In genomic region chr6:124474621-124475020, GRCm38 (mm10) we compare ENCODE assay signal across 33 mouse cellular contexts. TPM values are rescaled to one million over a fixed set of nuclear protein-coding genes. Genes with fewer than 3 reads are reported as not detected.
DNase-seq lines count a peak whose midpoint lies in the region; ATAC-seq and TF ChIP-seq lines count a peak whose summit lies in the region.
"Had no signal": no experiment of that assay in that cellular context is flagged by ENCODE, and none has a peak within 500 bp of the region (broad histone marks: within the 10 kb centered on the region; RNA-seq: fewer than 3 reads in every experiment).

No protein-coding gene starts in this region.

- H3K36me3 ChIP-seq in erythroblast, embryonic 14.5 days (ENCODE audit: control insufficient read depth) = no peaks in the 10 kb centered on the region
- H3K36me3 ChIP-seq in E14TG2a.4 (ENCODE audit: insufficient read depth, low read length) = peaks cover 17% of the 10 kb centered on the region
- H3K36me3 ChIP-seq in midbrain, embryonic 15.5 days (replicated peaks) = no peaks in the 10 kb centered on the region
- H3K36me3 ChIP-seq: embryonic facial prominence, embryonic 12.5 days; hindbrain, embryonic 12.5 days; limb, embryonic 12.5 days; liver, embryonic 13.5 days; midbrain, embryonic 13.5 days had no signal

- no peak overlapping the region for H3K9ac ChIP-seq in midbrain, embryonic 15.5 days
- H3K9ac ChIP-seq: embryonic facial prominence, embryonic 12.5 days; forebrain, postnatal 0 days; hindbrain, embryonic 12.5 days; limb, embryonic 12.5 days; liver, embryonic 13.5 days; midbrain, embryonic 13.5 days had no signal

- peak overlapping the region; percentile 29 for H3K4me3 ChIP-seq in erythroblast, embryonic 14.5 days (replicated peaks)
- peak overlapping the region; percentile 90 for H3K4me3 ChIP-seq in E14TG2a.4 (replicated peaks; ENCODE audit: low read length)
- no peak overlapping the region for H3K4me3 ChIP-seq in midbrain, embryonic 15.5 days
- H3K4me3 ChIP-seq: embryonic facial prominence, embryonic 12.5 days; hindbrain, embryonic 12.5 days; limb, embryonic 12.5 days; liver, embryonic 13.5 days; midbrain, embryonic 13.5 days had no signal

- peak; percentile 98 for DNase-seq in MEL-GATA-1-ER (ENCODE audit: extremely low read depth, low read depth)
- peak; percentile 72 for DNase-seq in yolk sac, embryonic 10.5 days (ENCODE audit: low spot score)
- DNase-seq in left cerebral cortex, adult 8-10 months (ENCODE audit: low spot score in 2 of 2) = no peak
- DNase-seq in frontal cortex, adult 2 months (ENCODE audit: extremely low spot score in 1 of 2, low spot score in 1 of 2) = no peak
- DNase-seq: adrenal gland, postnatal 14 days; cerebellum, adult 9-11 months; embryo, embryonic 11 days; forebrain, postnatal 0 days; gastrocnemius, postnatal 25 days; heart, adult 11 months; heart, postnatal 36 days; kidney, adult 8-10 months; kidney, postnatal 14 days; layer of hippocampus, adult 9-11 months; liver, embryonic 13.5 days; lung, adult 2 months; lung, postnatal 10 days; right cerebral cortex, postnatal 25 days; thymus, postnatal 14 days had no signal

- peaks cover 63% of the 10 kb centered on the region for H3K4me1 ChIP-seq in erythroblast, embryonic 14.5 days (ENCODE audit: control insufficient read depth)
- peaks cover 58% of the 10 kb centered on the region for H3K4me1 ChIP-seq in E14TG2a.4 (replicated peaks; ENCODE audit: low read depth, low read length)
- no peaks in the 10 kb centered on the region for H3K4me1 ChIP-seq in midbrain, embryonic 15.5 days
- H3K4me1 ChIP-seq: embryonic facial prominence, embryonic 12.5 days; hindbrain, embryonic 12.5 days; limb, embryonic 12.5 days; midbrain, embryonic 13.5 days had no signal

- 85% methylated on average over 11 of the region's 11 CpGs for WGBS in midbrain, embryonic 15.5 days

- no peak overlapping the region for H3K4me2 ChIP-seq in midbrain, embryonic 15.5 days
- H3K4me2 ChIP-seq: embryonic facial prominence, embryonic 12.5 days; heart, embryonic 11.5 days; hindbrain, embryonic 12.5 days; limb, embryonic 12.5 days; liver, embryonic 13.5 days; midbrain, embryonic 13.5 days had no signal

- no peak overlapping the region for H3K27ac ChIP-seq in midbrain, embryonic 15.5 days
- H3K27ac ChIP-seq: embryonic facial prominence, embryonic 12.5 days; hindbrain, embryonic 12.5 days; limb, embryonic 12.5 days; liver, embryonic 13.5 days; macrophage; midbrain, embryonic 13.5 days had no signal

- no peaks in the 10 kb centered on the region for H3K9me3 ChIP-seq in erythroblast, embryonic 14.5 days (ENCODE audit: control insufficient read depth, low read length)
- H3K9me3 ChIP-seq in E14TG2a.4 (ENCODE audit: low read length) = no peaks in the 10 kb centered on the region
- no peaks in the 10 kb centered on the region for H3K9me3 ChIP-seq in midbrain, embryonic 15.5 days
- H3K9me3 ChIP-seq: embryonic facial prominence, embryonic 12.5 days; hindbrain, embryonic 12.5 days; limb, embryonic 12.5 days; liver, embryonic 13.5 days; midbrain, embryonic 13.5 days had no signal

- ATAC-seq in erythroblast, adult 5-6 weeks (replicated peaks; ENCODE audit: low FRiP score, poor library complexity, severe bottlenecking) = no peak
- no peak for ATAC-seq in midbrain, embryonic 15.5 days (replicated peaks)
- ATAC-seq: CD4-positive, CD25-positive, alpha-beta regulatory T cell, adult 4 months; forebrain, postnatal 0 days; intestine, embryonic 16.5 days; midbrain, embryonic 13.5 days had no signal

- H3K27me3 ChIP-seq in erythroblast, embryonic 14.5 days (ENCODE audit: control insufficient read depth) = no peaks in the 10 kb centered on the region
- H3K27me3 ChIP-seq in E14TG2a.4 (ENCODE audit: insufficient read depth, low read length) = peaks cover 11% of the 10 kb centered on the region
- H3K27me3 ChIP-seq in midbrain, embryonic 15.5 days (replicated peaks) = no peaks in the 10 kb centered on the region
- H3K27me3 ChIP-seq: embryonic facial prominence, embryonic 12.5 days; hindbrain, embryonic 12.5 days; limb, embryonic 12.5 days; liver, embryonic 13.5 days; midbrain, embryonic 13.5 days had no signal

- no peak for TF ChIP-seq CTCF in E14TG2a.4 (conservative IDR thresholded peaks at IDR 0.05; ENCODE audit: low read length)

RNA-seq across cellular contexts. Expression of gene Clstn3, which starts 10.0 kb away (rescaled TPM):
- 0.31 and 0.68 TPM in 2 replicates for polyA plus RNA-seq in erythroblast, embryonic 14.5 days (2012)
- 5.0 TPM in 2 replicates for total RNA-seq in erythroblast, adult 5-6 weeks (2015; ENCODE audit: low replicate concordance)
- 2.3 and 4.6 TPM in 2 replicates for total RNA-seq in erythroblast, adult 5-6 weeks (2017; ENCODE audit: low replicate concordance)
- total RNA-seq in left cerebral cortex, adult 8-10 months (2022) = 100 to 1,000 TPM; 331 to 359 (median 336) TPM
- polyA plus RNA-seq in midbrain, embryonic 15.5 days (2015; fragmentation: Nextera tagmentation; extraction: Ambion mirVana) = 146 and 153 TPM in 2 replicates
- polyA plus RNA-seq in frontal cortex, adult 2 months (2012; rRNA removed) = 202 and 206 TPM in 2 replicates
- total RNA-seq: neutrophil, adult 5-6 weeks had no signal

RNA-seq across cellular contexts. Expression of gene C1rl, which starts 18.3 kb away (rescaled TPM):
- polyA plus RNA-seq in erythroblast, embryonic 14.5 days (2012) = not detected in 2 replicates
- total RNA-seq in erythroblast, adult 5-6 weeks (2015; ENCODE audit: low replicate concordance) = 0.38 and 2.1 TPM in 2 replicates
- total RNA-seq in erythroblast, adult 5-6 weeks (2017; ENCODE audit: low replicate concordance) = 2.7 and 3.6 TPM in 2 replicates
- under 1 TPM; 0.19 to 0.49 (median 0.45) TPM for total RNA-seq in left cerebral cortex, adult 8-10 months (2022)
- polyA plus RNA-seq in midbrain, embryonic 15.5 days (2015; fragmentation: Nextera tagmentation; extraction: Ambion mirVana) = 0.23 and 0.30 TPM in 2 replicates
- 0.19 and 0.36 TPM in 2 replicates for polyA plus RNA-seq in frontal cortex, adult 2 months (2012; rRNA removed)
- polyA plus RNA-seq: CD4-positive, CD25-positive, alpha-beta regulatory T cell, adult 4 months had no signal

RNA-seq across cellular contexts. Expression of gene C1ra, which starts 37.6 kb away (rescaled TPM):
- 0.03 TPM in 2 replicates for polyA plus RNA-seq in erythroblast, embryonic 14.5 days (2012)
- 0.84 TPM in 1 of 2 replicates, not detected in the other for total RNA-seq in erythroblast, adult 5-6 weeks (2015; ENCODE audit: low replicate concordance)
- 2.5 TPM in 1 of 2 replicates, not detected in the other for total RNA-seq in erythroblast, adult 5-6 weeks (2017; ENCODE audit: low replicate concordance)
- 1 to 10 TPM; 1.7 to 2.2 (median 1.9) TPM for total RNA-seq in left cerebral cortex, adult 8-10 months (2022)
- polyA plus RNA-seq in midbrain, embryonic 15.5 days (2015; fragmentation: Nextera tagmentation; extraction: Ambion mirVana) = 0.27 and 0.28 TPM in 2 replicates
- polyA plus RNA-seq in frontal cortex, adult 2 months (2012; rRNA removed) = 0.97 and 1.1 TPM in 2 replicates
- total RNA-seq: megakaryocyte-erythroid progenitor cell, adult 5-6 weeks had no signal

RNA-seq across cellular contexts. Expression of gene Pex5, which starts 59.8 kb away (rescaled TPM):
- 0.24 and 0.42 TPM in 2 replicates for polyA plus RNA-seq in erythroblast, embryonic 14.5 days (2012)
- total RNA-seq in erythroblast, adult 5-6 weeks (2015; ENCODE audit: low replicate concordance) = 3.8 TPM in 2 replicates
- total RNA-seq in erythroblast, adult 5-6 weeks (2017; ENCODE audit: low replicate concordance) = 5.2 and 7.0 TPM in 2 replicates
- total RNA-seq in left cerebral cortex, adult 8-10 months (2022) = 10 to 100 TPM; 53.0 to 56.3 (median 53.8) TPM
- polyA plus RNA-seq in midbrain, embryonic 15.5 days (2015; fragmentation: Nextera tagmentation; extraction: Ambion mirVana) = 77.3 and 83.5 TPM in 2 replicates
- 55.4 and 62.0 TPM in 2 replicates for polyA plus RNA-seq in frontal cortex, adult 2 months (2012; rRNA removed)

Comparison
In these comparisons a context has a peak if more than half of its experiments do, and no peak if none do; other contexts are left out.
1. DNase-seq: peak in MEL-GATA-1-ER (single experiment) and yolk sac, embryonic 10.5 days (single experiment); none in left cerebral cortex, adult 8-10 months (0 of 2) and frontal cortex, adult 2 months (0 of 2).
2. RNA of gene Clstn3, which starts 10.0 kb away (polyA plus RNA-seq): 202 to 206 TPM in frontal cortex, adult 2 months and 146 to 153 TPM in midbrain, embryonic 15.5 days; 0.31 to 0.68 TPM in erythroblast, embryonic 14.5 days; every median in the first group is over 10 times any median in the second.